Mouse (Mus musculus) heart, adult 2 months (tissue): ENCODE data around the gene Wnk4.

ENCODE experiments used
- CTCF ChIP-seq: fragments of 200-600 bp; IDR thresholded peaks from 2 replicates; pipeline ENCODE4 v1.8.1; 2022; ENCODE audit warnings: antibody characterized with exemption, mild to moderate bottlenecking, moderate library complexity
- EP300 ChIP-seq: fragments of 200-500 bp; IDR thresholded peaks from 2 replicates; pipeline ENCODE4 v1.6.1; 2011; ENCODE audit warnings: low read depth, low read length, control low read depth; ENCODE audit not compliant: insufficient read depth
- POLR2A ChIP-seq: fragments of 200-500 bp; IDR thresholded peaks from 2 replicates; pipeline ENCODE4 v1.6.1; 2011; ENCODE audit warnings: mild to moderate bottlenecking, low read depth, low read length, control low read depth; ENCODE audit not compliant: insufficient read depth

DNA sequence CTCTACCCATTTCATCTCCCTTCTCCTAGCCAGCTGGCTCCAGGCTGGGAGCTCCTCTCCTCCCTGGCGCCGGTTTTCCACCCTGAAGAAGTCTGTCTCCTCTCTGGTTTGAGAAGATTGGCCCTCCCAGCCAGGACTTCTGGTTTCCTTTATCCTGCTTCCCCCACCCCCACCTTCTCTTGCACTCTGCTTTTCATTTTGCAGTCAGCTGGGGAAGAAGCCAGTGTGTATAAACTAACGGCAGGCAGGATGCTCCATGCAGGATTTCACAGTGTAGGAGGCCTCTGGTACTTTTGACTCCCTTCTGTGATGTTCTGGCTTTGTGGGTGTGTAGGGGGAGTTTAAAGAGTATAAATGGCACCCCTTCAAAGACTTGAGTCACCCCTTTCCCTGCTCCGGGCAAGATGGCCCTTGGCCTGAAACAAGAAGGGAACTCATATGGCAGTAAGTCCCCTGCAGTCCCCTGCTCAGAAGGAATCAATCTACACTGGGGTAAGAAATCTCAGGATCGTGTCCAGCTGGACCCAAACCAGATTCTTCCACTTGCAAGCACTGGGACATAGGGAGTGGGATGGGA lies 22.2 kb upstream of the Wnk4 start:
- no peak for TF ChIP-seq POLR2A
- TF ChIP-seq CTCF: no peak
- TF ChIP-seq EP300: no peak
